Mouse (Mus musculus) T-helper 1 cell (primary cell): Measurements from ENCODE around the gene Gart.

Source experiments
- in situ Hi-C: fragments of 300-600 bp; cut with MboI, MseI; formaldehyde crosslinking; loops from one replicate; pipeline ENCODE4 v1.15.1; 2025; ENCODE audit warnings: high pct_unique_total_duplicates

Gart gene

GRCm38 (mm10) chr16:91646681-91647419 is at the start of gene Gart:
TSS of gene Gart (minus strand) at chr16:91646952.
- in situ Hi-C loops, result no loop called here

DNA sequence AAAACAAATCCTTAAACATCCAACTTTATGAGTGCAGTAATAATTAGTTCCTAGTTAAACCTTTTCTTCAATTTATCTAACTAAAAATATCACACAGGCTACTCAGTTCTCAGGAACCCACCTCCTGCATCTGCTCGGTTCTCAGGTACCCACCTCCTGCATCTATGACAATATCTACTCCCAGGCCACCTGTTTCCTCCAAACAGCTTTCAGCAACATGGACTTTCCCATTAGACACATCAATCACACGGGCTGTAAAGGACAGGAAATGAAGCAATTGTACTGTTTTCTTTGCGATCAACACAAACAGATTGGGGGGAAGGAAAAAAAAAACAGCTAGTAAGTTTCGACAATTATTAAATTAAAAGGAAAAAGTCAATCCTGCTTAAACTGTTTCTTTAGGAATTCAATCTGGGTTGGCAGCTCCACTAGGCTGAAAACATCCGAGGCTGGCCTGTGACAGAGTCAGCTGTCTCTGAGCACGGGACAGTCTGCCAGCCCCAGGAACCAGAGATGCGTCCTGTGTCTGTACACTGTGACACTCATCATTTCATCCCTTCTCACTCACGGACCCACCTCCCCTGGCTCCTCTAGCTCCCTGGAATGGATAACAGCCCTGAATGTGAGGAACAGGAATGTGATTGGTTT is 48.5 kb upstream of the Gart start:
- in situ Hi-C loops, result no loop called here

DNA sequence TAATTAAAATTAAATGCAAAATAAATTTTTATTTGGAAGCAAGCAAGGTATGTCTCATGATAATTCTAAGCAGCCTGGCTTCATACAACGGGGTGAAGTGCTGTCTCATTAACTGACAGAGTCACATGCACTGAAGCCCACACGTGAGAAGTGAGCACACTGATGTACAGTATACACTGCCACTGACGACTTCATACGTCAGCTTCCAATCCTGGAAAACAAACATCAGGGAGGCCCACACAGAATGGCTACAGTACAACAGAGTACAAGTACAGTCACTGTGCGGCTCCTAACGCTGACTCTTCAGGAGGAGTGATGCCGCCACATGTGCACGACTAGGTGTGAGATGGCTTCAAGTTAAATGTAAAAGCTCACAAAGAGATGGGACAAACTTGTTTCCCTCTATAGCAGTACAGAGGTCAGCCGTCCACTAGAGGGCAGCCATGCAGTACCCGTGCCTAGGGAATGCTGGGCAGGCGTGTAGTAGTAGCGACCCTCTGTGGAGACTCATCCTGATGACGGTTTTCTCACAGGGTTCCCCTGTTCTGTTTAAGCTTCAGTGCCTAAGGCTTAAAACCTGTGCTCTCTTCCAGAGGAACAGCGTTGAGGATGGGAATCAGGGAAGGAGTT is 47.8 kb upstream of the Gart start:
- in situ Hi-C loops, result no loop called here

DNA sequence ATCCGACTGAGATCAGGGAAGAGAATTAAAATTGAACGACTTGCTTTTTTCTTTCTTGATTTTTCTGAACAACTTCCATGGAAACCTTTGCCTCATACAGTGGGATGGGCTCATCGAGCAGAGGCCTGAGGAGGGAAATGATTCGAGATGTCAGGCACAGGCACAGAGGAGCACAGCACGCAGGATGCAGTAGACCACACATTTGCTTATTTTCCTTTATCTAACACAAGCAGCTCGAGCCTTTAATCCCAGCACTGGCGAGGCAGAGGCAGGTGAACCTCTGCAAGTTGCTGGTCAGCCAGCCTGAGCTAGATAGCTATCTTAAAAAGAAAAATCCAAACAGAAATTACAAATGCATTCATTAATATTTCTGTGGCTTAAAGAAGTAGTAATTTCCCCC is 43.0 kb upstream of the Gart start:
- in situ Hi-C loops, result loop anchor here (5.0 kb wide), 1 partner anchor 38 kb away; the partner anchor contains the start of genes Cryzl1 and Itsn1

DNA sequence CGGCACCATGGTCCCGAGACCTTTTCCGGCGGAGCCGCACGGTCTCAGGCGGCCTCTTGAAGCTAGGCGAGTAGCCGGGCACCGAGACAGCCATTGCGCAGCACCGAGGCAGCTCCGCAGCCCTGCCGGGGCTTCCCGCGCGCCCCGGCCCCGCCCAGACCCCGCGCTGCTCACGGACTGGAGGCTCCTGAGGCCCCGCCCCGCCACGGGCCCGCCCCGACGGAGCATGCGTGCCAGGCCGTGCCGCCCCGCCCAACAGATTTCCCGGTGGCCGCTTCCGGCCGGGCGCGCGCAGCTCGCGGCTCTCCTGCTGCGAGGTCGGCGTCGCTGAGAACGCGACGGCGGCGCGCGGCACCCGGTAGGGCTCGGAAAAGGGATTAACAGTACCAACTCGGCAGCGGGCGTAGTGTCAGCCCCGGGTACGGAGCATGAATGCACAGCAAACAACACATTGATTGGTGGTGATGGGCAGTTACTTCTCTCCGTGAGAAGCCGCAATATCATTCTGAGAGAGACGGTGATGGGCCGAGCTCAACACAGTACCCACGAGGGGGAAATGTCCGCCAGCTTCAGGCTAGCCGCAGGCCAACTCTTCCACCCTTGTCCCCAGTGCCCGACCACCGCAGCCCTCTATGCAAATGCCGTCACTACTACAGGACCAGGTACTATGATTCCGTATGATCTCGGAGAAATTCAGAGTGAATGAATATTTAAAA is 42.0 kb upstream of the Gart start, which contains the start of gene Donson:
Gene Donson (minus strand): TSS at position 152 of the 716 bp plus-strand sequence.
- in situ Hi-C loops, result loop anchor here (5.0 kb wide), 1 partner anchor 39 kb away; the partner anchor contains the start of genes Cryzl1 and Itsn1

- in situ Hi-C loops, result loop anchor here (5.0 kb wide), 1 partner anchor 39 kb away; the partner anchor contains the start of genes Cryzl1 and Itsn1
Measured at GRCm38 (mm10) chr16:91688023-91688618, 41.4 kb upstream of the Gart start.

DNA sequence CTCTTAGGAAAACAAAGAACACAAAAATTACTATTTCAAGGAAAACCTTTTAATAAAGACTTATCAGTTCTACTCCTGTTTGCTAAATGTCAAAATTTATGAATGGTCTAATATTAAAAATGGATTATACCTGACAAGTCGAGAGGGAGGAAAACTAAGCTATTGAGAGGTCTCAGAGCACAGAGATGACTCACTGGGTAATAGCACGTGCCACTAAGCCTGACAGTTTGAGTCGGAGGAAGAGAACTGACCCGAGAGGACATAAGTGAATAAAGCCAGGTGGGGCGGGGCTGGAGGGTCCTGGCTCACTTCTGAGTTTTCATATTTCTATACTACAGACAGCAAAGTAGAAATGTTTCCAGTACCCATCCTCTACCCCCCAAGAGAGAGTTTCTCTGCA is 39.6 kb upstream of the Gart start:
- in situ Hi-C loops, result loop anchor here (5.0 kb wide), 1 partner anchor 41 kb away; the partner anchor contains the start of genes Cryzl1 and Itsn1

DNA sequence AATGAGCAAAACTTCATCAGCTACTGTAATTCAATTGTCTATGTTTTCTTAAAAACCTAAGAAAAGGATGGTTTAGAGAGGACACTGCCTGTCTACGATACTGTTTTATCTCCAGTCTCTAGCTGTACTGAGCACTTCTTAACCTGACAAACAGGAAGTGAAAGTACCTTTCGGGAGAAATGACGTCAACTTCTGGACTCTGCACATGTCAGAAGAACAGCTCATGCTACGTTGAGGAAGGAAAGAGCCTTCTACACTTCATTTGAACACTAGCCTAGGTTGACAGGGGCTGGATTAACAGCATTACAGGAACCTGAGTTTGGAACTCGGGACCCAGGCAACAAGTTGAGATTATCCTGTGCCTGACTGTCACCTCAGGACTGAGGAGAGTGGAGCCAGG is 38.8 kb upstream of the Gart start:
- in situ Hi-C loops, result loop anchor here (5.0 kb wide), 1 partner anchor 42 kb away; the partner anchor contains the start of genes Cryzl1 and Itsn1

GRCm38 (mm10) chr16:91680656-91681055 is 33.9 kb upstream of the Gart start:
- in situ Hi-C loops, result loop anchor here (5.0 kb wide), 1 partner anchor 38 kb away; no protein-coding TSS in a partner anchor

GRCm38 (mm10) chr16:91678147-91678911 is 31.6 kb upstream of the Gart start:
- in situ Hi-C loops, result no loop called here

GRCm38 (mm10) chr16:91674500-91674899 is 27.7 kb upstream of the Gart start:
- in situ Hi-C loops, result no loop called here

DNA sequence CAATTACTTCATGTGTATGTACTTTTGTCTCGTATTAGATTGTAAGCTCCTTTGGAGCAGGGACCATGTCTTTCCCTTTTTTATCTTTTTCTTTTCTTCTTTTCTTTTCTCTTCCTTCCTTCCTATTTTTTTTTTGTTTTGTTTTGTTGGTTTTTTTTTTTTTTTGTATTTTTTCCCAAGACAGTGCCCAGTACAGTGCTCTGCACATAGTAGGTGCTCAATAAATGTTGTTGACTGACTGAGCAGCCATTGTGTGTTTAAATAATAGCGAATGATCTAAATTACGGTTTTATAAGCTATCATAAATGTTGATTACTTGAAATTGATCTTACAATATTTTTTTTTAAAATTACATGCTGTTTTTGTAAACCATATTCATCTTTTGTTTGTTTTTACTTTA is 17.0 kb upstream of the Gart start:
- in situ Hi-C loops, result no loop called here

- in situ Hi-C loops, result no loop called here
Measured at GRCm38 (mm10) chr16:91662336-91662735, 15.6 kb upstream of the Gart start.

DNA sequence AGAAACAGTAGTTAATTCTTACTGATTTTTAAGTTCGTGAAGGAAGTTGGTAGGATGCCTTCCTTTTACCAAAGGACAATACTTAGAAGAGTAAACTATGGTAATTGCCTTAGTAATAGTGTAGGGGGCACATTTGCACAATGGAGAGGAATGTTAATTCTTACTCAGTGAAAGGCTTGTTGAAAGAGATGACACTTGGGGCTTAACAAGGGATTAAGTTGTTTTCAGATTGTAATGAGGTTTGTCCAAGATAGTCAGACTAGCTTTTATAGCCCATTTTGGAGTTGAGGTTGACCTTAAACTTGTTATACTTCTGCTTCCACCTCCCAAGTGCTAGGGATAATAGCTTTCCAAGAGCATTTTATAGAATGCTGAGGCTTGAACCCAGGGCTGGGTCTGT is 14.6 kb upstream of the Gart start:
- in situ Hi-C loops, result no loop called here

- in situ Hi-C loops, result loop anchor here (10.0 kb wide), 1 partner anchor 1375 kb away; the partner anchor contains the start of gene Scaf4
Measured at GRCm38 (mm10) chr16:91659798-91660197, 13.0 kb upstream of the Gart start.

- in situ Hi-C loops, result loop anchor here (10.0 kb wide), 1 partner anchor 1374 kb away; the partner anchor contains the start of gene Scaf4
Measured at GRCm38 (mm10) chr16:91658471-91658870, 11.7 kb upstream of the Gart start.

DNA sequence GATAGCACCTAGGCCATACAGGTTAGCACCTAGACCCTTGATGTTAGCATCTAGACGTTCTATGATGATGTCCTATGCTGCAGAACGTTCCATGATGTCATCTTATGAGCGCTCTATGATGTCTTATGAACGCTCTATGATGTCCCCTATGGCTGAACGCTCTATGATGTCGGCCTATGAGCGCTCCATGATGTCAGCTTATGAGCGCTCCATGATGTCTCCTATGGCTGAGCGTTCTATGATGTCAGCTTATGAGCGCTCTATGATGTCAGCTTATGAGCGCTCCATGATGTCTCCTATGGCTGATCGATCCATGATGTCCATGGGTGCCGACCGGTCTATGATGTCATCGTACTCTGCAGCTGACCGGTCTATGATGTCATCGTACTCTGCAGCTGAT is 10.5 kb upstream of the Gart start:
- in situ Hi-C loops, result loop anchor here (10.0 kb wide), 1 partner anchor 1372 kb away; the partner anchor contains the start of gene Scaf4

DNA sequence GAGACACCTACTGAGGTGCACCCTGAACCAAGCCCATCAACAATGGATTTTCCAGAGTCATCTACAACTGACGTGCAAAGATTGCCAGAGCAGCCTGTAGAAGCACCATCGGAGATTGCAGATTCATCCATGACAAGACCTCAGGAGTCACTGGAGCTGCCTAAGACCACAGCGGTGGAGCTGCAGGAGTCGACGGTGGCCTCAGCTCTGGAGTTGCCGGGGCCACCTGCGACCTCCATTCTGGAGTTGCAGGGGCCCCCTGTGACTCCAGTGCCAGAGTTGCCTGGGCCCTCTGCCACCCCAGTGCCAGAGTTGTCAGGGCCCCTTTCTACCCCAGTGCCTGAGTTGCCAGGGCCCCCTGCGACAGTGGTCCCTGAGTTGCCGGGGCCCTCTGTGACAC is 8.5 kb upstream of the Gart start:
- in situ Hi-C loops, result loop anchor here (10.0 kb wide), 1 partner anchor 1370 kb away; the partner anchor contains the start of gene Scaf4

- in situ Hi-C loops, result loop anchor here (10.0 kb wide), 1 partner anchor 1367 kb away; the partner anchor contains the start of gene Scaf4
Measured at GRCm38 (mm10) chr16:91652191-91652590, 5.4 kb upstream of the Gart start.

DNA sequence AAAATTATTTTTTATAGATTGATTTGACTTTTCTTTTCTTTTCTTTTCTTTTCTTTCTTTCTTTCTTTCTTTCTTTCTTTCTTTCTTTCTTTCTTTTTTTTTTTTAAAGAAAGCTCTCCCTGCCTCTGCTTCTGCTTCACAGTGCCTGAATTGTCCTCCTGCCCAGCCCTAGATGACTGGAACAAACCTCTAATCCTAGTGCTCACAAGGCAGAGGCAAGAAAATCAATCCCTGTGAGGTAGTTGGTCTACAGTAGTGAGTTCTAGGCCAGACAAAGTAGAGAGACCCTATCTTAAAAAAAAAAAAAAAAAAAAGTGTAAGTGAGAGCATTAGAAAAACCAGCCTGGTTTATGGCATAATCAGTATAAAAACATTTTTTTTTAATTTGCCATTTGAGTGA is 3.0 kb upstream of the Gart start:
- in situ Hi-C loops, result loop anchor here (10.0 kb wide), 1 partner anchor 1365 kb away; the partner anchor contains the start of gene Scaf4
